Mouse (Mus musculus): Measurements from ENCODE around the gene Ptpn3.
A peak's percentile ranks its signal among the peaks of the same experiment; 100 is the strongest.

GRCm38 (mm10) chr4:57308214-57309000 is 6.8 kb upstream of the Ptpn3 start:
- TF ChIP-seq POLR2A (IDR thresholded peaks at IDR 0.05; ENCODE audit: extremely low read depth, insufficient read depth, low read length): no peak
- TF ChIP-seq CTCF (IDR thresholded peaks at IDR 0.05; ENCODE audit: low read depth, low read length): peak; percentile 53
